Mouse (Mus musculus) erythroid progenitor cell, adult 5-6 weeks (primary cell): ENCODE measurements around the gene Pgs1. TPM values are rescaled to one million over a fixed set of nuclear protein-coding genes. Genes with fewer than 3 reads are reported as not detected.

ENCODE experiments used
- ATAC-seq: replicated peaks from 2 replicates; pipeline ENCODE4 v1.8.0; 2016; ENCODE audit warnings: moderate number of reproducible peaks, mild to moderate bottlenecking, moderate TSS enrichment, inconsistent platforms; ENCODE audit not compliant: poor library complexity, low FRiP score, severe bottlenecking
- total RNA-seq, 2 experiments: library from RNA; stranded (forward) in 1 of 2; stranded (reverse) in 1 of 2; fragments of 150-400 nt in 1 of 2; fragments of 186-747, 209-891 nt in 1 of 2; gene quantifications; 2 replicates each; pipeline versions ENCODE4 v1.2.3 to v1.2.4; 2015 to 2017; ENCODE audit warnings: low replicate concordance in 2 of 2

Pgs1 gene
- total RNA-seq, 2 experiments from 2014 or later, result 5.1 to 10.1 TPM

DNA sequence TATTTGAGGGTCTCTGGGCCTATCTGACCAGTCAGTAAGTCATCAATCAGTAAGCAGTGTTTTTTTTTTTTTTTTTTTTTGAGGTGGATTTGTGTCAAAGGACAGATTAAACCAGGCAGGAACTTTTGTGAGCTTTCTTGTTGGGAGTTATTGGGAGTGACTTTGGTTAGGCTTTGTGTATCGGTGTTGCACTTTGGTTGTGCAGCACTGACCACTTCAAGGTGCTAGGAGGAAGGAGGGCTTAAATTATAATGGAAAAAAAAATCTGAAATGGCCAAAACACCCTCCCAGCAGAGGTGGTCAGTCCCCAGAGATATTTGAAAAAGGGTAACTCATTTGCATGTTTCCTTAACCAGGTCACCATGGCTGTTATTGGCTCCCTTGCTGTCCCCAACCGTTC, 11.0 kb downstream of the Pgs1 start:
- no peak for ATAC-seq

GRCm38 (mm10) chr11:117998356-117998755, 12.3 kb downstream of the Pgs1 start:
- ATAC-seq, result no peak

GRCm38 (mm10) chr11:117999260-117999934, 13.3 kb downstream of the Pgs1 start:
- ATAC-seq, result no peak

DNA sequence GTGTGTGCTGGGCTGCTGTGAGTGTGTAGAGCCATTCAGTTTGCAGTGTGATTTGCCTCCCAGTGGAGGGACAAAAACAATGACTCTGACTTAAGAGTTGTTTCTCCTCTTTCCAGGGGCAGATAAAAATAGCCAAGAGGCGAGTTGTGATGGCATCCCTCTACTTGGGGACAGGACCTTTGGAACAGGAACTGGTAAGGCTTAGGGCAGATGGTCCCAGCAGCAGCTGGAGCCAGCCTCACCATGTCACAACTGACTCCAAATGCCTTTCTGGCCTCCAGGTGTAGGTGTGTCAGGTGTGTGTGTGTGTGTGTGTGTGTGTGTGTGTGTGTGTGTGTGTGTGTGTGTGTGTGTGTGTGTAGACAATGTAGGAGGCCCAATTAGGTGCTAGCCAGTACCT, 14.0 kb downstream of the Pgs1 start:
- ATAC-seq, result no peak

GRCm38 (mm10) chr11:118000565-118001215, 14.6 kb downstream of the Pgs1 start:
- ATAC-seq, result peak; percentile 90

- ATAC-seq, result no peak
Measured at GRCm38 (mm10) chr11:118003176-118003575, 17.1 kb downstream of the Pgs1 start.

DNA sequence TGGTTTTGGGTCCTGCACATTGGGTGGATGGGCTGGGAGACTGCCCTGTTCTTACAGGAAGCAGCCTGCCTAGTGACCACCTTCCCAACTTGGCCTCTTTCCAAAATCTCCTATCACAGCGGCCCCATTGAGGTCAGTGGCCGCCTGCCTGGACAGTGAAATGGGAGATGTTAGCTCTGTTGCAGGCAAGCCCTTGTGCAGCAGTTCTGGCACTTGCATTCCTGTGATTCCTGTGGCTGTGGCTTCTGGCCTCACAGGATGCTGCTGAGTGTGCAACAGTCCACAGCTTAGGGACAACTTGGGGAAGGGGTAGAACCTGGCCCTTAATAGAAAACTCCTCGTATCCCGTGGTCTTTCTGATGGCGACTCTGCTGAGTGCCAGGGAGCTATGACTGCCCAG, 17.6 kb downstream of the Pgs1 start:
- no peak for ATAC-seq

GRCm38 (mm10) chr11:118004217-118004616, 18.1 kb downstream of the Pgs1 start:
- ATAC-seq, result no peak

DNA sequence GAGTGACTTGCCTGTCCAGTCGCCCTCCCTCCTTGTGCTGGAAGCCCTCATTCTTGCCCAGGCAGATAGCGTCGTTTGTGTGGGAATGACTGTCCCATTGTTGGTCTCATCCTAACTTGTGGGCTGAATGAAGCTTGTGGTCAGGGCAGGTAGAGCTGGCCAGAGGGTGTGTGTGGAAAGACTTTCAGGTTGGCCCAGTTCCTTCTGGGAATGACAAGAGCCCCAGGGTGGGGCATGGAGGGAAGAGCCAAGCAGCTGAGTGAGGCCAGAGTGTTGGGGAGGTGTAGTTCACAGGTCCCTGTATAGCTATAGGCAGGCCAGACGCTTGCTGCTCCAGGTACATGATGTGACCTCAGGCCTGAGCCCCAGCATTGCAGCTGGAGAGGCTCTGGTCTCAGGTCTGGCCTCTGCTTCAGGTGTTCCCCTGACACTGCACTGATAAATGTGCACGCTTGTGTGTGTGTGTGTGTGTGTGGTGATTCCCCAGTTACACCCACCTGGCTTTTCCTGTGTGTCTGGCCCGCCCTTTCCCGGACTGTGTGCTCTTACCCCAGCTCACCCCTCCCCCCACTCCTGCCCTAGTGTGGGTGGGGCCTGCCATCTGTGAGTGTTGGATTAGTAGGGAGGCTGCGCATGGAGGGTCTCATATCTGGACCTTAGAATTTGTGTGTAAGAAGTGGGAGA, 21.5 kb downstream of the Pgs1 start:
- no peak for ATAC-seq

GRCm38 (mm10) chr11:118008144-118008805, 22.2 kb downstream of the Pgs1 start:
- no peak for ATAC-seq

DNA sequence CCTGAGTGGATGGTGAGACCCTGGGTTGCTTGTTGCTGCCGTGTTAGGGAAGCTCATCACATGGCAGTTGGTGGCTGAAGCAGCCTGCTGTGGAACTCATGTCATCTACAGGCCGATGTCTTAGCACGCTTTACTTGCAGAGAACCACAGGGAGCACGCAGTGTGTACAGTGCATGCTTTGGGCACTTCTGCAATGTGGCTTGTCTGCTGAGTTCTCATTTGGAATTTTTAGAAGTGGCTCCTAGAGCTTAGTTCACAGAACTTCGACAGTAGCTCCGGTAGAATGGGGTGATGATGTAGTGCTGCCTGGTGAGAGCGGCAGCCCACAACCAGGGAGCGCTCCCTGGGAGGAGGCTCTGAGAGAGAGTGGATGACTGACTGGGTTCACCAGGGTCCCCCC, 22.8 kb downstream of the Pgs1 start:
- no peak for ATAC-seq

- no peak for ATAC-seq
Measured at GRCm38 (mm10) chr11:118009865-118010571, 23.9 kb downstream of the Pgs1 start.

DNA sequence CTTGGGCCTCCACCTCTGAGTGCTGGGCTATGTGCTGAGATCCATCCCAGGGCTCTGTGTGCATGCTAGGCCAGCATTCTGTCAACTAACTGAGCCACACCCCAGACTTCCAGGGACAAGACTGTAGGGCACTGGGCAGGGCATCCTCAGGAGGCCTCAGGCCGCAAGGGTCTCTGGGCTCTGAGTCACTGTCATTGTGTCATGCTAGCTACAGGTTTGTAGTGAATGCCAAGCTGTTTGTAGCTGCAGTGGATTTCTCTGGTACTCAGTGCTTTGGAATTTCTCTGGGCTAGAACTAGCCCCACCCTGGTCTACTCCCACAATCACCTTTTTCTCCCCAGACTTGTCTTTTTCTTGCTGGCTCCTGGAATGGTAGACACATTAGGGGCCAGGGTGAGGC, 26.5 kb downstream of the Pgs1 start:
- no peak for ATAC-seq

DNA sequence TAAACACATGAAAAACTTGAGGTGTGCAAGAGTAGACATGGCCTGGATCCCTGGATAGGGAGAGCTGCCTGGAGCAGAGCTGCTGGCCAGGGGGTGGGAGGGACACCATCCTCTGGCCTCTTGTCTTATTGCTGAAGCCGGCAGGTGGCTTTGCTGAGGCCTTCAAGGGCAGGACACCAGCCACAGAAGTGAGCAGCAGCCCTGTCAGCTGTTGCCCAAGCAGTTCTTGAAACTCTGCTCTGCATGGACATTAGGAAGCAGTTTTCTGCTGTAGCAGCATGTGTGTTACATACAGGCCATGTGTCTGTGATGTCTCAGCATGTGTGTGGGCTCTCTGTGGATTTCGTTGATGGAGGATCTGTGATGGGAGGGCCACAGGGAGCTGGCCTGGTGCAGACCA, 27.2 kb downstream of the Pgs1 start:
- no peak for ATAC-seq

GRCm38 (mm10) chr11:118014391-118014995, 28.4 kb downstream of the Pgs1 start:
- ATAC-seq, result no peak

DNA sequence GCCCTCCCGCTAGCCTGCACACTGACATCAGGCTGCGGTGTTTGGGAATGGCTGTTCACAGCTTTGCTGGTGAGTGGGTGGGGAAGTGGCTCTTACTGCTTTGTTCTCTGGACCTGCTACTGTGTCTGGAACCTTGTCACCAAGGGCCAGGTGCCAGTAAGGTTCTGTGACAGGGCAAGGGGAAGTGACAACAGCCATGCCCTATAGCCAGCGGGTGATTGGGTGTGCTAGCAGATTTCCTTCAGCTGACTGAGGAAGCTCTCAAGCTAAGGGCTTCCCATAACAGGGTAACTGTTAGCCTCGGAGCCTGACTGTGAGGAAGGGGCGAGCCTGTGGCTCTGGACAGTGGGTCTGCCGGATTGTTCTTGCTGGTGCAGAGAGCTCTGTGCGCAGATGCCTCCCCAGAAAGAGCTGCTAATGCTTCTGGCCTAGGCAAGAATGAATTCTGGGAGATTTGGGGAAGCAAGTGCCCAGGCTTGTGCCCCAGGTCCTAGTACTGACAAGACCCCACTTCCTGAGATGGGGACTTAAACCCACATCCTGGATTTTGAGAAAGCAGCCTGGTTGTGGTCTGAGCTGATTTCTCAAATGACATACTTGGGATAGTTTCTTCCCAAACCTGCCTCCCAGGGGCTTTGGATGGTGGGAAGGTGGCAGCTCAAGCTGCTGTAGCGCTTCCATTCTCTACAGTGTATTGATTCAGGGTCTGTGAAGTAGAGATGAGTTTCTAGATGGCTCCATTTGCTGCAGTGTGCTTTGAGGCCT, 29.5 kb downstream of the Pgs1 start:
- no peak for ATAC-seq

- no peak for ATAC-seq
Measured at GRCm38 (mm10) chr11:118018328-118018727, 32.2 kb downstream of the Pgs1 start.

GRCm38 (mm10) chr11:118021806-118022205, 35.7 kb downstream of the Pgs1 start:
- peak; percentile 73 for ATAC-seq

- ATAC-seq, result no peak
Measured at GRCm38 (mm10) chr11:118023475-118023874, 37.4 kb downstream of the Pgs1 start.
